Mouse (Mus musculus): ENCODE data around the gene Abcf1. TPM values are rescaled to one million over a fixed set of nuclear protein-coding genes. Genes with fewer than 3 reads are reported as not detected.
"Not testable (repeated sequence)": the region's sequence is repeated elsewhere in the genome, so short reads cannot be mapped to it uniquely, and the experiment has no call there.

The Abcf1 gene
- 57.0 and 58.3 TPM in 2 replicates for polyA plus RNA-seq (2014; fragmentation: Nextera tagmentation; extraction: Ambion mirVana)

DNA sequence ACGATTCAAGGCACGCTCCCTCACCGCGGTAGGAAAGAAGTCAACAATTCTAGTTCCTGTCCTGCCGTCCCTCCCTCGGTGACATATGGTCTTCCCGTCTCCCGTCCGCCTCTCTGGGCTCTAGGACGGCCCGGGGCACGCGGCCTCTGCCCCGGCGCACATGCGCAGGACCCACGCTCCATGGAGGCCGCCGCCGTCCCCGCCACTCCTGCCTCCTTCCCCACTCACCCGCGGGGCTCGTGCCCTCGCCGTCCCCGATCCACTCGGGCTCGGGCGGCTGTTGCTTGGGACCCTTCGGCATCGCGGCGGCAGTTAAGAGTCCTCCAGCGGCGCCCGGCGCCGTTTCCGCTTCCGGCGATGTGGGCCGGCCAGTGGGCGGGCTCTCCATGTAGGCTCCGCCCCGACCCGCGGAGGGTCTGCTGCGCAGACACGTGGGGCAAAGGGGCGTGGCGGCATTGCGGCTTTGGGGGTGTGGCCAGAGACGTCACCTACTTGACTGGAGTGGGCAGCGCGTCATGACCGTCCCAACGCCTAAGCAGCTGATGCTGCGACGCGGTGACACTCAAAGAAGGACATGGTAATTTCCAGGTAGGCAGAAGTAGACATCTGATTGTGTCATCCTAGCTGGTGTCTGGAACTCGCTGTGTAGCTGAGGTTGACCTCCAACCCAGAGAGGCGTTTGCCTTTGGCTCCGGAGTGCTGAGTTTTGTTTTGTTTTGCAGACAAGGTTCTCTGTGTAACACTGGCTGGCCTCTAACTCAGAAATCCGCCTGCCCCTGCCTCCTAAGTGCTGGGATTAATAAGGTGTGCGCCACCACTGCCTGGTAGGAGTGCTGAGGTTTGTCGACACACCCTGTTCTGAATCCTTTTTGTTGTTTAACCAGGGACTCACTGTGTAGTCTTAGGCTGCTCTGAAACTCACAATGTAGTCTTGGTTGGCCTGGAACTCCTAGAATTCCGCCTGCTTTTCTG is at the start of gene Abcf1:
Abcf1 (minus strand) TSS at position 344 of the 972 bp plus-strand sequence.
- WGBS: under 1% methylated on average over 68 of the region's 68 CpGs
- Histone ChIP-seq H3K27me3 (ENCODE audit: control insufficient read depth, insufficient read depth, low read length) (no peaks in the 10 kb centered on the region), H3K27ac (replicated peaks in 1 of 2; ENCODE audit: control insufficient read depth in 1 of 2, insufficient read depth in 1 of 2, low read depth in 2 of 2, low read length in 2 of 2) (peak within 1 kb of the TSS; percentile 30 to 72), H3K36me3 (ENCODE audit: control insufficient read depth, insufficient read depth, low read length) (peaks cover 45% of the 10 kb centered on the region), H3K4me1 (ENCODE audit: control insufficient read depth in 2 of 2, insufficient read depth in 2 of 2, low read length in 2 of 2) (peaks cover 7 to 15% of the 10 kb centered on the region in 2 experiments), H3K4me2 (ENCODE audit: low read length) (peak within 1 kb of the TSS; percentile 80), H3K4me3 (ENCODE audit: control insufficient read depth in 1 of 2, insufficient read depth in 1 of 2, low read depth in 1 of 2, low read length in 2 of 2) (peak within 1 kb of the TSS; percentile 73 to 86), H3K9ac (ENCODE audit: low read length) (peak within 1 kb of the TSS; percentile 82), H3K9me3 (ENCODE audit: control insufficient read depth, low read length) (no peaks in the 10 kb centered on the region)
- peak; percentile 96 for ATAC-seq (ENCODE audit: insufficient number of reproducible peaks, insufficient read depth, low FRiP score, low read depth)

DNA sequence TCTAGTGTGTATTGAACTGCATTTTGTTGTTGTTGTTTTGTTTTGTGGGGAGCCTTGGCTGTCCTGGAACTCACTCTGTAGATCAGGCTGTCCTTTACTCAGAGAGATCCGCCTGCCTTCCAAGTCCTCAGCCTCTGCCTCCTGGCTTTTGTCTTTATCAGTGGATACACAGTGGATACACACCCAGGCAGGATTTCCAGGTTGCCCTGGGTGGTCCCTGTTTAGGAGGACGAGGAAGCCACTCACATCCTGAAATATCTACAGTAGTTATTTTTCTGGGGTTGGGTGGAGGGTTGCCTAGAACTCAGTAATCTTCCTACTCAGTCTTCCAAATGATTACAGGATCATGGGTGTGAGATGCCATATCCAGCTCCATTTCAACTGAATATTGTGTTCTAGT is 49.4 kb upstream of the Abcf1 start:
- H3K9ac ChIP-seq (ENCODE audit: low read length): no peak overlapping the region
- H3K27me3 ChIP-seq (ENCODE audit: control insufficient read depth, insufficient read depth, low read length): no peaks in the 10 kb centered on the region
- H3K4me1 ChIP-seq (ENCODE audit: control insufficient read depth in 2 of 2, insufficient read depth in 2 of 2, low read length in 2 of 2): peaks cover 0 to 4% of the 10 kb centered on the region in 2 experiments; a peak in 2 of 4 replicates
- H3K9me3 ChIP-seq (ENCODE audit: control insufficient read depth, low read length): no peaks in the 10 kb centered on the region; the same call in 1 of the 2 replicates
- H3K4me2 ChIP-seq (ENCODE audit: low read length): no peak overlapping the region
- H3K36me3 ChIP-seq (ENCODE audit: control insufficient read depth, insufficient read depth, low read length): 0 out of 2 replicates have a peak, but pooled peaks cover 5% of the 10 kb centered on the region
- 42% methylated on average over 2 of the region's 2 CpGs for WGBS
- H3K27ac ChIP-seq (replicated peaks in 1 of 2; ENCODE audit: control insufficient read depth in 1 of 2, insufficient read depth in 1 of 2, low read depth in 2 of 2, low read length in 2 of 2): no peak overlapping the region
- ATAC-seq (ENCODE audit: insufficient number of reproducible peaks, insufficient read depth, low FRiP score, low read depth): no peak
- no peak overlapping the region for H3K4me3 ChIP-seq (ENCODE audit: control insufficient read depth in 1 of 2, insufficient read depth in 1 of 2, low read depth in 1 of 2, low read length in 2 of 2)

DNA sequence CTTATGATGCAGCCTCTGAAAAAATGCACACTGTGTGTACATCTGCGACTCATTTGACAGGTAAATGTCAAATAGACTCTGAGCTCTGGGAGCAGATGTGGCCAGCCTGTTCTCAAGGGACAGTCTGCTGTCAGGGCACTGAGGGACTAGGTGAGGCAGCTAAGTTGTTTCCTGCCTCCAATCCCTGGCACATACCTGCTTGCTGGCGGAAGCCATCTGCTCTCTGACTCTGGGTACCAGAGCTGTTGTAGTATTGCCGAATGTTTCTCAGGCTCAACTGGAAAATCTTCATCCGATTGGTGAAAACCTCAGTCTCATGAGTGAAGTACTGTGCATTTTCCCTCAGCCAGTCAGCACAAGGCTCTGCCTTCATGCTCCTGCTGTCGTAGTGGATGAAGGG is 47.5 kb upstream of the Abcf1 start:
- ATAC-seq (ENCODE audit: insufficient number of reproducible peaks, insufficient read depth, low FRiP score, low read depth): no peak
- H3K9me3 ChIP-seq (ENCODE audit: control insufficient read depth, low read length): no peaks in the 10 kb centered on the region; the same call in 1 of the 2 replicates
- no peaks in the 10 kb centered on the region; a peak in 1 of 4 replicates for H3K4me1 ChIP-seq (ENCODE audit: control insufficient read depth in 2 of 2, insufficient read depth in 2 of 2, low read length in 2 of 2)
- H3K4me2 ChIP-seq (ENCODE audit: low read length): no peak overlapping the region
- H3K27ac ChIP-seq (replicated peaks in 1 of 2; ENCODE audit: control insufficient read depth in 1 of 2, insufficient read depth in 1 of 2, low read depth in 2 of 2, low read length in 2 of 2): no peak overlapping the region
- WGBS: 82% methylated on average over 5 of the region's 5 CpGs
- H3K9ac ChIP-seq (ENCODE audit: low read length): no peak overlapping the region
- 0 out of 2 replicates have a peak, but pooled peaks cover 5% of the 10 kb centered on the region for H3K36me3 ChIP-seq (ENCODE audit: control insufficient read depth, insufficient read depth, low read length)
- H3K4me3 ChIP-seq (ENCODE audit: control insufficient read depth in 1 of 2, insufficient read depth in 1 of 2, low read depth in 1 of 2, low read length in 2 of 2): no peak overlapping the region
- no peaks in the 10 kb centered on the region for H3K27me3 ChIP-seq (ENCODE audit: control insufficient read depth, insufficient read depth, low read length)

DNA sequence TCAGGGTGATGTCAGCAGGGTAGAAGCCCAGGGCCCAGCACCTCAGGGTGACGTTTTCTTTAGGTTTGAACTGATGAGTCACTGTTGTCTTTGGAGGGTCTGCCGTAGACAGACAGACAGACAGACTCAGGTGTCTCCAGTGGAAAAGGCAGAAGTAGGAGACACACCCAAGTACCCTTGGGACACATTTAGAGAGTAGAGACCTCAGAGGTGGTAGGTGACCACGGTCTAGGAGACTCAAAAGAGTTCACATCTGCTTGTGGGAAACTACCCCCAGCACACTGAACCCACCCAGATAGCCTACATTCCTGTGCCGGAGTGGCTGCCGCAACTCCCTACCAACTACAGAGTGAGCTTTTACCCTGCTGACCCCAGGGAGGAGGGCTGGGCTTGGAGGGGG is 45.4 kb upstream of the Abcf1 start:
- no peaks in the 10 kb centered on the region for H3K9me3 ChIP-seq (ENCODE audit: control insufficient read depth, low read length)
- no peak overlapping the region for H3K27ac ChIP-seq (replicated peaks in 1 of 2; ENCODE audit: control insufficient read depth in 1 of 2, insufficient read depth in 1 of 2, low read depth in 2 of 2, low read length in 2 of 2)
- H3K4me2 ChIP-seq (ENCODE audit: low read length): no peak overlapping the region
- ATAC-seq (ENCODE audit: insufficient number of reproducible peaks, insufficient read depth, low FRiP score, low read depth): no peak
- H3K9ac ChIP-seq (ENCODE audit: low read length): no peak overlapping the region
- H3K36me3 ChIP-seq (ENCODE audit: control insufficient read depth, insufficient read depth, low read length): 0 out of 2 replicates have a peak, but pooled peaks cover 5% of the 10 kb centered on the region
- no peaks in the 10 kb centered on the region for H3K4me1 ChIP-seq (ENCODE audit: control insufficient read depth in 2 of 2, insufficient read depth in 2 of 2, low read length in 2 of 2)
- no peak overlapping the region for H3K4me3 ChIP-seq (ENCODE audit: control insufficient read depth in 1 of 2, insufficient read depth in 1 of 2, low read depth in 1 of 2, low read length in 2 of 2)
- whole genome bisulfite sequencing: 87% methylated on average over 5 of the region's 5 CpGs
- no peaks in the 10 kb centered on the region for H3K27me3 ChIP-seq (ENCODE audit: control insufficient read depth, insufficient read depth, low read length)

DNA sequence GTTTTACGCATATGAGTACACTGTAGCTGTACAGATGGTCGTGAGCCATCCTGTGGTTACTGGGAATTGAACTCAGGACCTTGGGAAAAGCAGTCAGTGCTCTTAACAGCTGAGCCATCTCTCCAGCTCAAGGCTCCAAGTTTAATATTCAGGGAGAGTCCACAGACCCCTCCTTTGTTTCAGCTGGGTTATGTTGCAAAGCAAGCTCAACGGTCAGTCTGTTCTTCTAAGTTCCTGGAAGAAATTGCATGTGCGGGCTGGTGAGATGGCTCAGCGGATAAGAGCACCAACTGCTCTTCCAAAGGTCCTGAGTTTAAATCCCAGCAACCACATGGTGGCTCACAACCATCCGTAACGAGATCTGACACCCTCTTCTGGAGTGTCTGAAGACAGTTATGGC is 34.8 kb upstream of the Abcf1 start:
- not testable (repeated sequence) for H3K4me1 ChIP-seq (ENCODE audit: control insufficient read depth in 2 of 2, insufficient read depth in 2 of 2, low read length in 2 of 2); H3K4me2 ChIP-seq (ENCODE audit: low read length); ATAC-seq (ENCODE audit: insufficient number of reproducible peaks, insufficient read depth, low FRiP score, low read depth); H3K9ac ChIP-seq (ENCODE audit: low read length); H3K27ac ChIP-seq (replicated peaks in 1 of 2; ENCODE audit: control insufficient read depth in 1 of 2, insufficient read depth in 1 of 2, low read depth in 2 of 2, low read length in 2 of 2); H3K27me3 ChIP-seq (ENCODE audit: control insufficient read depth, insufficient read depth, low read length); H3K9me3 ChIP-seq (ENCODE audit: control insufficient read depth, low read length); H3K36me3 ChIP-seq (ENCODE audit: control insufficient read depth, insufficient read depth, low read length); H3K4me3 ChIP-seq (ENCODE audit: control insufficient read depth in 1 of 2, insufficient read depth in 1 of 2, low read depth in 1 of 2, low read length in 2 of 2)
- WGBS: 91% methylated on average over 7 of the region's 7 CpGs

DNA sequence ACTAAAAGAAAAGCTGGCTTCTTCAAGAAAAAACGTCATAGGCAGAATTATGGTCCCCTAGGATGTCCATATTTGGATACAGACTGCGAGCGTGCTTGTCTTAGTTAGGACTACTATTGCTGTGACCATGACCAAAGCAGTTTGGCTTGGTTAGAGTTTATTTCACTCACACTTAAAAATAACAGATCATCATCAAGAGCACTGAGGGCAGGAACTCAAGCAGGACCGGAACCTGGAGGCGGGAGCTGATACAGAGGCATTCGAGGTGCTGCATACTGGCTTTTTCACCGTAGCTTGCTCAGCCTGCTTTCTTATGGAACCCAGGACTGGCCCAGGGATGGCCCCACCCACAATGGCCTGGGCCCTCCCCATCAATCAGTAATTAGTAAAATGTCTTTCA is 33.8 kb upstream of the Abcf1 start:
- no peaks in the 10 kb centered on the region; a peak in 1 of 4 replicates for H3K4me1 ChIP-seq (ENCODE audit: control insufficient read depth in 2 of 2, insufficient read depth in 2 of 2, low read length in 2 of 2)
- WGBS: 92% methylated on average over 7 of the region's 7 CpGs
- H3K4me2 ChIP-seq (ENCODE audit: low read length): no peak overlapping the region
- no peaks in the 10 kb centered on the region for H3K36me3 ChIP-seq (ENCODE audit: control insufficient read depth, insufficient read depth, low read length)
- H3K27ac ChIP-seq (replicated peaks in 1 of 2; ENCODE audit: control insufficient read depth in 1 of 2, insufficient read depth in 1 of 2, low read depth in 2 of 2, low read length in 2 of 2): no peak overlapping the region
- no peak for ATAC-seq (ENCODE audit: insufficient number of reproducible peaks, insufficient read depth, low FRiP score, low read depth)
- no peak overlapping the region for H3K4me3 ChIP-seq (ENCODE audit: control insufficient read depth in 1 of 2, insufficient read depth in 1 of 2, low read depth in 1 of 2, low read length in 2 of 2)
- no peak overlapping the region for H3K9ac ChIP-seq (ENCODE audit: low read length)
- H3K27me3 ChIP-seq (ENCODE audit: control insufficient read depth, insufficient read depth, low read length): no peaks in the 10 kb centered on the region
- no peaks in the 10 kb centered on the region for H3K9me3 ChIP-seq (ENCODE audit: control insufficient read depth, low read length)

DNA sequence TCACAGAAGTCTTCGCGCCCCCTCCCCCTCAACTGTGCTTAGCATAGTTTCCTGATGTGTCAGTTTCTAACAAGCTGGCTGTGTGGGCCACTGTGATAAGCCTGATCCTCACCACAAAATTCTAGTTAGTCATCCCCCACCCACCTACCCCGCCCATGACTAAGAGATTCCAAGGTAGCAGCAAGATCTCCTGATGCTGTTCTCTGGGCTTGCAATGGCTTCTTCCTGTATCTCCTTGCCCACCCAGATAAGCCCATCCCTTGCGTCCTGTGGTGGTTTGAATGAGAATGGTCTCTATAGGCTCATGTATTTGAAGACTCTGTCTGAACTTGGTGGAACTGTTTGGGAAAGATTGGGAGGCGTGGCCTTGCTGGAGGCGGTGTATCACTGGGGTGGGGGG is 32.4 kb upstream of the Abcf1 start:
- Histone ChIP-seq H3K4me3 (ENCODE audit: control insufficient read depth in 1 of 2, insufficient read depth in 1 of 2, low read depth in 1 of 2, low read length in 2 of 2) (no peak overlapping the region), H3K9ac (ENCODE audit: low read length) (no peak overlapping the region), H3K27ac (replicated peaks in 1 of 2; ENCODE audit: control insufficient read depth in 1 of 2, insufficient read depth in 1 of 2, low read depth in 2 of 2, low read length in 2 of 2) (no peak overlapping the region), H3K4me1 (ENCODE audit: control insufficient read depth in 2 of 2, insufficient read depth in 2 of 2, low read length in 2 of 2) (peaks cover 0 to 6% of the 10 kb centered on the region in 2 experiments; a peak in 2 of 4 replicates), H3K36me3 (ENCODE audit: control insufficient read depth, insufficient read depth, low read length) (no peaks in the 10 kb centered on the region), H3K27me3 (ENCODE audit: control insufficient read depth, insufficient read depth, low read length) (no peaks in the 10 kb centered on the region), H3K9me3 (ENCODE audit: control insufficient read depth, low read length) (no peaks in the 10 kb centered on the region), H3K4me2 (ENCODE audit: low read length) (no peak overlapping the region)
- WGBS: 93% methylated on average over 6 of the region's 6 CpGs
- ATAC-seq (ENCODE audit: insufficient number of reproducible peaks, insufficient read depth, low FRiP score, low read depth): no peak
